Mouse (Mus musculus) heart, adult 18-20 months (tissue): Measurements from ENCODE around the gene Ankrd28. TPM values are rescaled to one million over a fixed set of nuclear protein-coding genes. Genes with fewer than 3 reads are reported as not detected.
"Not testable (repeated sequence)": the region's sequence is repeated elsewhere in the genome, so short reads cannot be mapped to it uniquely, and the experiment has no call there.

Experiments
- DNase-seq, 2 experiments: peaks; one replicate each; pipeline ENCODE4 v3.0.0; 2021 to 2022; ENCODE audit warnings: mixed read lengths in 1 of 2
- total RNA-seq, 2 experiments: library from RNA; stranded (reverse); gene quantifications; 2 replicates each; pipeline ENCODE4 v1.2.3; 2021

Ankrd28 gene
- total RNA-seq, 2 experiments from 2014 or later: 26.1 to 32.4 TPM

DNA sequence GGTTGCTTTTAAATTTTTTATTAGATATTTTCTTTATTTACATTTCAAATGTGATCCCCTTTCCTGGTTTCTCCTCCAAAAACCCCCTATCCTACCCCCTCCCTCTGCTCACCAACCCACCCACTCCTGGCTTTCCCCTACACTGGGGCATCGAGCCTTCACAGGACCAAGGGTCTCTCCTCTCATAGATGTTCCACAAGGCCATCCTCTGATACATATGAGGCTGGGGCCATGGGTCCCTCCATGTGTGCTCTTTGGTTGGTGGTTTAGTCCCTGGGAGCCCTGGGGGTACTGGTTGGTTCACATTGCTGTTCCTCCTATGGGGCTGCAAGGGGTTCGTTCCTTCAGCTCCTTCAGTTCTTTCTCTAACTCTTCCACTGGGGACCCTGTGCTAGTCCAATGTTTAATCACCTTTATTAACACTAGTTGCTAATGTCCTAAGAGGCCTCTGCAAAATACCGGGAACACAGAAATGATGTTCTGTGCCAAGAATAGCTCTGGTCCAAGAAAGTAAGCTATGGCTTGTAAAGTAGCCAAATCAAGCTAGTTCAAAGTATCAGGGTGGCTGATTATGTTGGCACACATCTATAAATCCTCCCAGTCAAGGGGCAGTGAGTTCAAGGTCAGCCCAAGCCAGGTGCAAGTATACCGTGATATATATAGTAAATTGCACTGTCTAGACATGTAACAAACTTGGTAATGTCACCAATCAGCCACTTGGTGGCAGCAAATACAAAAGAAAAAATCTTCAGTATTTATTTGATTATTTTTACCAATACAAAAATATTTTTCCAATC, 36.3 kb downstream of the Ankrd28 start:
- DNase-seq: peak in 1 of 2 experiments; percentile 58

GRCm38 (mm10) chr14:31790797-31791196, 39.7 kb downstream of the Ankrd28 start:
- peak in 1 of 2 experiments; percentile 61 for DNase-seq

- DNase-seq: no peak
Observed at GRCm38 (mm10) chr14:31786906-31787305, 43.5 kb downstream of the Ankrd28 start.

- no peak for DNase-seq
Observed at GRCm38 (mm10) chr14:31785681-31786080, 44.8 kb downstream of the Ankrd28 start.

- no peak for DNase-seq
Observed at GRCm38 (mm10) chr14:31784975-31785374, 45.5 kb downstream of the Ankrd28 start.

DNA sequence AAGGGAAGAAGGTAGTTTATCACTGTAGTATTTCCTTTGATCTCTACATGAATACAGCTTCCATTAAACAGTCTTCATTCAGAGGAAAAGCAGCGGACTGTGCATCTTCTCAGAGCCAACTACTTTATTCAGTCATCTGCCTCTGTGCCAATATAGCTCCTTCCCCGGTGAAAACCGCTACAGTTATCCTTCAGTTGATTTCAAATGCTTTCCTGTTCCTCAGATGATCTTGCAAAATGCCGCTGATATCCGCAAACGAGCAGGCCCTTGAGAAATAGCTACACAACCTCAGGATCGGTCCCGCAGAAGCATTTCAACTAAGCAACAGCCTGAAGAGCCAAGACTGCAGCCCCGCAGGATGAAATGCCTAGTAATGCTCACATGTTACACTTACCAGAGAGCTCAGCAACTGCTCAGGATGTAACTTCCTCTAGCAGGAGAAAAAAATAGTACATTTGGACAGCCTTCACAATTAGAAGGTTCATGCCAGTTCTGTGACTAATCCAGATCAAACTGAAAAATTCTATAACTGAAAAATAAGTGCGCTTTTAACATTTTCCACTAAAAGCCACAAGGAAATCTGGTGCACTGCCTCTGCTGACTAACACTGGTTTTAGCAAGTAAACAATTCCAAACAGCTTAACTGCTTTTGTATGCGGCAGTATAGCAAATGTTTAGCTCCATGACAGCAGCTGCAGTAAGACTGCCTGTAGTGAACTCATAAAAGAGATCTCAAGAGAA, 49.0 kb downstream of the Ankrd28 start:
- DNase-seq: peak; percentile 43 to 72

- peak in 1 of 2 experiments; percentile 43 for DNase-seq
Observed at GRCm38 (mm10) chr14:31780412-31781233, 49.8 kb downstream of the Ankrd28 start.

DNA sequence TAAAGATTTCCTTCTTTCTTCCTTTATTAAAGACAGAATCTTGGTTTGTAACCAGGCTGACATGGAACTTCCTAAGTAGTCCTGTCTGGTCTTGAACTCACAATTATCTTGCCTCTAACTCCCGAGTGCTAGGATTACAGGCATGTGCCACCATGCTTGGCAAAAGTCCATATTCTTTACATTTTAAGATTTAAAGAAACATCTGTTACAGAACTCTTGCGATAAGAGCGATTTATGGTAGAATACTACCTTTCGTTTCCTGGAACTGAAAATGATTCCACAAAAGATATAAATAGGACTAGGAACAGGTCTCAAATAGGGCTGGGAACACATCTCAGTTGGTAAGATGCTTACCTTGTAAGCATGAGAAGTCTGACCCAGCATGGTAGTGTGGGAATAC, 56.9 kb downstream of the Ankrd28 start:
- DNase-seq: no peak

DNA sequence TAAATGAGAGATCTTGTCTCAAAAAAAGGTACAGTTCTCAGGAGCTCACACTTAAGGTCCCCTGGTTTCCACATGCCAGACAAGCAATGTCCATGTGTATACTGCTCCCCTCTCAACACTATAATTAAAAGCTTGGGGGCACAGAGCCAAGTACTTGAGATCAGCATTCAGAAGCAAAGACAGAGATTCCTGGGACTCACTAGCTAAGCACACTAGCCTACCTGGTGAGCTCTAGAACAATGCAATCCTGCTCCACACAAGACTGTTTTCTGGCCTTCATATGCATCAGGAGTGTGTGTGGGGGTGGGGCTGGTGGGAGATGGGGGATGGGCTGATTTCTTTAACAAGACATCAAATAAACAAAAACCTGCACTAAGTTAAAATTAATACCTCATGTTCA, 58.2 kb downstream of the Ankrd28 start:
- DNase-seq: no peak

- DNase-seq: no peak
Observed at GRCm38 (mm10) chr14:31768531-31768930, 61.9 kb downstream of the Ankrd28 start.

DNA sequence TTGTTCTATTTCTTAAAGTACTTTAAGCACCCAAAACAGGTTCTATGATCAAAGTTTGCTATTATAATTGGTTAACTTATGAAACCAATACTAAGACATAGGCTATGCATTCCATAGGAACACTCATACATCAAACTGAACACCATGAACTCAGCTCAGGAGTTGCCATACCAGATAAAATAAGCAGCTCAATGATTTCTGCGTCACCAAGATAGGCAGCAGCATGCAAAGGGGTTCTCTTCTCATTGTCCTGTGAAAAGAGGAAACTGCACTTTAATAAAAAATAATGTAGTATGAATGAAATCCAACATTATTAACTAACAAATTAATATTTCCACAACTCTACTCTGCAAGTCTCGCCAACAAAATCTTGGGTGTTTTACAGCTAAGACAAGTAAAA, 66.4 kb downstream of the Ankrd28 start:
- DNase-seq: no peak

- DNase-seq: no peak
Observed at GRCm38 (mm10) chr14:31761727-31762126, 68.7 kb downstream of the Ankrd28 start.

DNA sequence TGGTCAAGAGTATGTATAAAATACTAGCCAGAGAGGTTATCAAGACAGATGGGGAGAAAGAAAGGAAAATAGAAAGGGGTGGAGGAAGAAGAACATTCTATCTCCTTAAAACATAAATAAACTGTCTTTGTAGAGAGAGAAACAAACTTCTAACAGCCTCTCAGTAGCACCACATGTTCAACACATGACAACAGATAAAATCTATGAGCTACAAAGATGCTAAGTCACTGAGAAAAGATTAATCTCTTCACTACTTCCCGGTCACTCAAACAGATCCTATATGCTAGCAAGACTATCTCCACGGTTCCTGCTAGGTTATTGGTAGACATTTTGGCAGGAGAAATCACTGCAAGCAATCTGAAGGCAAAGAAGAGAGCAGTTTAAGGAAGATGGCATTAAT, 71.3 kb downstream of the Ankrd28 start:
- DNase-seq: no peak

DNA sequence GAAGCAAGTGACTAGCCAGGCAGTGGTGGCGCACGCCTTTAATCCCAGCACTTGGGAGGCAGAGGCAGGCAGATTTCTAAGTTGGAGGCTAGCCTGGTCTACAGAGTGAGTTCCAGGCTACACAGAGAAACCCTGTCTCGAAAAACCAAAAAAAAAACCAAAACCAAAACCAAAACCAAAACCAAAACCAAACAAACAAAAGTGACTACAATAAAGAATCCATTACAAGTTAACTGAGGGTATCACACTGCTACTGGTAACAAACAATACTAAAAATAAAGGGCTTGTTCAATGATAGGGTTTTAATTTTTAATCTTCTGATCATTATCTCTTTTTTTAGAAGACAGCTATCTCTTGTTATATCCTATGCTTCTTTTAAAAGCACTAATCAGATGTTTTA, 72.0 kb downstream of the Ankrd28 start:
- DNase-seq: not testable (repeated sequence)

DNA sequence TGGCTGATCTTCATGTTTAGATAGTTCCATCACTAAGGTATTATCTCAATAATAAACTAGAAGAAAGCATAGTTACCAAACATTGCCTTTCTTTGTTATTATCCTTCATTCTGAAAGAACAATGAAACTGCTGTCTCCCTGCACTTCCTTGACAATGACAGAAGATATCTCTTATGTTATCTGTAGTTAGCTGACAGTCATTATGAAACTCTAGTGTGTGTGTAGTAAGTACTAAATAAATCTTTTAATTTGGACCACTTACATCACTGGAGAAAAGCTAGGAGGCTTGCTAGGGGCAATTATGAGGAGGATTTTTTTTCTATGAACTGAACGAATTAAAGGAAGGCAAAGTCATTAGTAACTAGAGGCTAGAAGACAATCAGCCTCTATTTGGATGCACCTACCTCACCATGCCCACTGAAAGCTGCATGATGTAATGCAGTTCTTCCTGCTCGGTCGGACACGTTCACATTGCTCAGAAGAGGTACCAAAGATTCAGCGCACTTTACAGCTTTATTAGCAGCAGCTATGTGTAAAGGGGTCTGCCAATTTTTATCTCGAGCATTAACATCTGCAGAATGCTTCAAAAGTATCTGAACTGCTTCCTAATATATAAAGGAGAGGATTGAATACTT, 82.1 kb downstream of the Ankrd28 start:
- no peak for DNase-seq

- DNase-seq: no peak
Observed at GRCm38 (mm10) chr14:31742523-31742922, 87.9 kb downstream of the Ankrd28 start.

GRCm38 (mm10) chr14:31734811-31735210, 95.6 kb downstream of the Ankrd28 start:
- no peak for DNase-seq

DNA sequence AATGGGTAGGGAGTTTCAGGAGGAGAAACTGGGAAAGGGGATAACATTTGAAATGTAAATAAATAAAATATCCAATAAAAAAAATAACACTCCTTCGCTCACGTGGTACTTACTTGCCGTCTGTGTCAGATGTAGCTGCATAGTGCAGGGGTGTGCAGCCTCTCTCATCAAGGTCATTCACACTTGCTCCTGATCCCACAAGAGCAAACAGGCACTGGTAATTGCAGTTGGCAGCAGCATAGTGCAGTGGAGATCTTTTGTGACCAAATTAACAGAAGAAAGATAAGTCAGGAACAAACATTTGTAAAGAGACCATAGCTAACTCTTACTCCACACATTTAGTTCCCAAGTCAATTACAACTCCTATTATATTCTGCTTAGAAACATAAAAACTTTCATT, 102.9 kb downstream of the Ankrd28 start:
- DNase-seq: no peak

DNA sequence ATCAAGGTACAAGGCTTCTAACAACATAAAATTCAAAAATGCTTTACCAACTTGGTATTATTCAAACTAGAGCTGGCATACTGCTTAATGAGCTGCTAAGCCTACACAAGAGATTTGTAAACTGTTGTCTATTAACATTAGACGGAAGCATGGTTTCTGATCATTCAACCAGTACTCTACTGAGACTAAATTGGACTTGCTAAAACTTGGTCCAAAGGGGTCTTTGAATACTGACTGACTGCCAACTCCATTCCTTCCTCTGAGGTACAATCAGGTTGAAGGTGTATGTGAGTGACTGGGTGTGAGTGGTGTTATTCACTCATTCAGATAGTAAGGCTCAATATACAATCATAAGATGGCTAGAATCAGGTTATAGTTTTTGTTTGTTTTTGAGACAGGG, 107.7 kb downstream of the Ankrd28 start:
- no peak for DNase-seq

DNA sequence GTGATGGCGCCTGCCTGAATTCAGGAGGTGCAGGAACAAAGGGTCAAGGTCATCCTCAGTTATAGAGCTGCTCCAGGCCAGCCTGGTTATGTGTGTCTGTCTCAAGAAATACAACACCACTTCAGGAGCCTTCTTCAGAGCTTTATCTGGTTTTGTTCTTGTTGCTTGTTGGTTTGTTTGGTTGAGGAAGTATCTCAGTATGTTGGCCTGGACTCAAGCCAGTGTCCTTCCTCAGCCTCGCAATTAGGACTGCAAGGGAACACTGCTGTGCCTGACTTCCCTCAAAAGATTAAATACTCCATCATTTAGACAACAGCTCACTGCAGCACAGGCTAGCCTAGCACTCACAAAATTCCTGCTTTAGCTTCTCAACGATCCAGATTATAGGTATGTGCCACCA, 109.2 kb downstream of the Ankrd28 start:
- no peak for DNase-seq

DNA sequence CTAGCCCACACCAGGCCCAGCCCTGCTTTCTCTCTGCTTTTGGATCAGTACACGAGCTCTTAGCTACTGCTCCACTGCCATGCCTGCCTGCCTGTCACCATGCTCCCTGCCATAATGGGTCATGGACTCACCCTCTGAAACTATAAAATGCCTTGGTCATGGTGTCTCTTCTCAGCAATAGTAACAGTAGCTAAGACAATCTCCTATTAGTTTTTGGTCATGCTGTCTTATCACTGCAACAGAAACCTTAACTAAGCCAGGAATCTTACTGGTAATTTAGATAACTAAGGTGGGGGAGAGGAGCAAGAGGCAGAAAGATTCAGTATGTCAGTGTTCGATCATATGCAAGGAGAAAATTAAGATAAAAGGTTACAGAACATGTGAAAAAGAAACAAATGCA, 112.1 kb downstream of the Ankrd28 start:
- no peak for DNase-seq

GRCm38 (mm10) chr14:31717360-31717759, 113.1 kb downstream of the Ankrd28 start:
- DNase-seq: no peak
